Mouse (Mus musculus) brain, embryonic 14.5 days (tissue): ENCODE measurements around the gene Loxl1.

ENCODE experiments used
- CTCF ChIP-seq: fragments of 200-500 bp; IDR thresholded peaks from 2 replicates; pipeline ENCODE4 v1.5.1; 2012; ENCODE audit warnings: inconsistent platforms, mild to moderate bottlenecking, moderate library complexity, borderline replicate concordance; ENCODE audit not compliant: insufficient read depth, insufficient read length; ENCODE audit errors: extremely low read depth
- POLR2A ChIP-seq: fragments of 200-500 bp; IDR thresholded peaks from 2 replicates; pipeline ENCODE4 v1.6.1; 2012; ENCODE audit warnings: mild to moderate bottlenecking, inconsistent platforms, borderline replicate concordance; ENCODE audit not compliant: poor library complexity, insufficient read depth, insufficient read length, severe bottlenecking; ENCODE audit errors: extremely low read depth

DNA sequence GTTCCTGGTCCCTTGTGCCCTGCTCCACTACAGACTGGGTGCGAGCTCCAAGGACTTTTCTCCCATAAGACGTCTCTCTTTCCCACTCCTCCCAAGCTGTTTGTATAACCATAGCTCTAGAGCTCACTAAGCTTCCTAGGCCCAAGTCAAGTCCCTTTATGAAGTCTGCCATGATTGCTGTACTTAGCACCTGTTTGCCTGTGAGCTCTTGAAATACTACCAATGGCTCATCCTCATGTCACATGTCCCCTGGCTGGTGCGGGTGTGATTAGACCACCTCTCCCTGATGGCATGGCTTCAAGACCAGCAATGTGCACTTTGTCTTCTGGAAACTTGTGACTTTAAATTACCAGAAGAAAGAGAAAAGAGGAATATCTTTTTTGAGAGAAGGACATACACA lies 17.6 kb downstream of the Loxl1 start:
- TF ChIP-seq CTCF (no peak), POLR2A (no peak)
